Mouse (Mus musculus) olfactory bulb, adult 2 months (tissue): ENCODE data around the gene Immp2l.

Experiments used
- CTCF ChIP-seq: fragments of 200-500 bp; IDR thresholded peaks from 2 replicates; pipeline ENCODE4 v1.5.1; 2012; ENCODE audit warnings: low read depth, mild to moderate bottlenecking, low read length, moderate library complexity; ENCODE audit not compliant: insufficient read depth
- POLR2A ChIP-seq: fragments of 200-500 bp; IDR thresholded peaks from 2 replicates; pipeline ENCODE4 v1.6.1; 2012; ENCODE audit warnings: mild to moderate bottlenecking, low read depth, low read length, moderate library complexity; ENCODE audit not compliant: insufficient read depth

- no peak for TF ChIP-seq POLR2A
- no peak for TF ChIP-seq CTCF
These were observed 291.0 kb downstream of the Immp2l start for GRCm38 (mm10) chr12:41314811-41315461.
